Mouse (Mus musculus): Measurements from ENCODE around the gene Myog. TPM values are rescaled to one million over a fixed set of nuclear protein-coding genes. Genes with fewer than 3 reads are reported as not detected.

Gene Myog
- total RNA-seq, 1 experiment = 0.18 TPM

DNA sequence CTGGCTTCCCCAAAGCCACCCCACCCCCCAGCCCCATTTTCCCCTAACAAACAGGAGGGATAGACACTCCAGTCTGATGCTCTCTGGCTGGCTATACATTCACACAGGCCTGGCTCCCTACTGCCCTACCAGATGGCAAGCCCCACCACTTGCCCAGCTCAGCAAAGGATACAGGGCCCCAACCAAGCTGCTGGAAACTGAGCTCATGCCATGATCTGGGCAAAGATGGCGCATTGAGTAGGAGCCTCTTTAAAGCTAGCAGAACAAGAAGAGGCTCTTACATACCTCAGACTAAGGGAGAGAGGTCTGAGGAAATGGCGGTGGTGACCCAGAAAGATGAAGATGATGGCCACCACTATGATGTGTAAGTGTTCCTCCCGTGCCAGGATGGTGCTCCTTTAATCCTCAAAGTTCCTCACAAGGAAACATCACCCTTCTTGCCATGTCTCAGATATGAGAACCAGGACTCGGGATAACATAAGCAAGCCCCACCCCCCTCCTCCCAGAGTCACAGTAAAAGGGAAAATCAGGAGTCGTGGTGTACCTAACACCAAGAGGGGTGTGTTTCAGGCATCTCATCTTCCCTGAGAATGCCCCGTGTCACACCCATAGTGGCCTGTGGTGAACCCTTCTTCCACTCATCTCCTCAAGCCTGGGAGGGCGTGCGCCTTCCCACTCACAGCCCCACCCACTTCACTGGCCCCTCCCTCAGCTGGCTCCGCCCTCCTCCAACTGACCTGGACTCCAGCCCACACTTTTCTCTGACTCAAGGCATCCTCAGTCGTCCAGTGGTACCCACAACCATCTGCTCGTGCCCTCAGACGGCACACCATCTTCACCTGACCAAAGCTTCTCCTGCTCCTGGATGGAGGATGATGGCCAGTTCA, 46.4 kb downstream of the Myog start:
- H3K9me3 ChIP-seq (ENCODE audit: control insufficient read depth, insufficient read depth, low read depth, low read length) = no peaks in the 10 kb centered on the region
- no peak overlapping the region for H3K9ac ChIP-seq (ENCODE audit: insufficient read depth, low read depth, low read length, poor library complexity, severe bottlenecking)
- in situ Hi-C loops (cut with MboI; ENCODE audit: low sequenced_read_pairs in 2 of 2, unreplicated experiment in 2 of 2) = no loop called here
- no peak for DNase-seq (ENCODE audit: low read depth, low spot score)
- H3K36me3 ChIP-seq (ENCODE audit: control insufficient read depth, insufficient read depth, low read length, poor library complexity, severe bottlenecking) = no peaks in the 10 kb centered on the region; the same call in 1 of the 2 replicates
- no peak overlapping the region for H3K4me3 ChIP-seq (ENCODE audit: insufficient read depth in 1 of 2, low read depth in 1 of 2, low read length in 2 of 2, poor library complexity in 1 of 2, severe bottlenecking in 1 of 2)
- no peak overlapping the region for H3K27ac ChIP-seq (ENCODE audit: insufficient read depth, low read depth, low read length, poor library complexity, severe bottlenecking)
- TF ChIP-seq HCFC1 (IDR thresholded peaks at IDR 0.05; ENCODE audit: borderline replicate concordance, insufficient read depth, low read length) = no peak
- no peak for TF ChIP-seq ZNF384 (IDR thresholded peaks at IDR 0.05; ENCODE audit: low read depth, low read length)
- no peak for TF ChIP-seq CHD2 (IDR thresholded peaks at IDR 0.05; ENCODE audit: low read depth, low read length)
- no peak for TF ChIP-seq MAFK (IDR thresholded peaks at IDR 0.05; ENCODE audit: insufficient read depth, low read depth, low read length)
- no peak for TF ChIP-seq ZC3H11A (IDR thresholded peaks at IDR 0.05; ENCODE audit: borderline replicate concordance, low read depth, low read length)
- H3K4me1 ChIP-seq (ENCODE audit: control insufficient read depth in 2 of 2, insufficient read depth in 2 of 2, low read length in 2 of 2, poor library complexity in 1 of 2) = peaks cover 0 to 6% of the 10 kb centered on the region in 2 experiments; a peak in 1 of 4 replicates

- DNase-seq (ENCODE audit: low read depth, low spot score) = no peak
- Histone ChIP-seq H3K9me3 (ENCODE audit: control insufficient read depth, insufficient read depth, low read depth, low read length) (no peaks in the 10 kb centered on the region), H3K4me3 (ENCODE audit: insufficient read depth in 1 of 2, low read depth in 1 of 2, low read length in 2 of 2, poor library complexity in 1 of 2, severe bottlenecking in 1 of 2) (no peak overlapping the region), H3K27ac (ENCODE audit: insufficient read depth, low read depth, low read length, poor library complexity, severe bottlenecking) (no peak overlapping the region), H3K4me1 (ENCODE audit: control insufficient read depth in 2 of 2, insufficient read depth in 2 of 2, low read length in 2 of 2, poor library complexity in 1 of 2) (peaks cover 0 to 6% of the 10 kb centered on the region in 2 experiments; a peak in 1 of 4 replicates), H3K9ac (ENCODE audit: insufficient read depth, low read depth, low read length, poor library complexity, severe bottlenecking) (no peak overlapping the region), H3K36me3 (ENCODE audit: control insufficient read depth, insufficient read depth, low read length, poor library complexity, severe bottlenecking) (no peaks in the 10 kb centered on the region; the same call in 1 of the 2 replicates)
- no peak for TF ChIP-seq HCFC1 (IDR thresholded peaks at IDR 0.05; ENCODE audit: borderline replicate concordance, insufficient read depth, low read length)
- TF ChIP-seq ZNF384 (IDR thresholded peaks at IDR 0.05; ENCODE audit: low read depth, low read length) = no peak
- TF ChIP-seq ZC3H11A (IDR thresholded peaks at IDR 0.05; ENCODE audit: borderline replicate concordance, low read depth, low read length) = no peak
- TF ChIP-seq MAFK (IDR thresholded peaks at IDR 0.05; ENCODE audit: insufficient read depth, low read depth, low read length) = no peak
- TF ChIP-seq CHD2 (IDR thresholded peaks at IDR 0.05; ENCODE audit: low read depth, low read length) = no peak
- in situ Hi-C loops (cut with MboI; ENCODE audit: low sequenced_read_pairs in 2 of 2, unreplicated experiment in 2 of 2) = no loop called here
These were observed 47.3 kb downstream of the Myog start for GRCm38 (mm10) chr1:134336958-134337710.

GRCm38 (mm10) chr1:134339162-134339561, 49.4 kb downstream of the Myog start:
- H3K36me3 ChIP-seq (ENCODE audit: control insufficient read depth, insufficient read depth, low read length, poor library complexity, severe bottlenecking) = no peaks in the 10 kb centered on the region; the same call in 1 of the 2 replicates
- in situ Hi-C loops (cut with MboI; ENCODE audit: low sequenced_read_pairs in 2 of 2, unreplicated experiment in 2 of 2) = no loop called here
- peaks cover 0 to 7% of the 10 kb centered on the region in 2 experiments; a peak in 1 of 4 replicates for H3K4me1 ChIP-seq (ENCODE audit: control insufficient read depth in 2 of 2, insufficient read depth in 2 of 2, low read length in 2 of 2, poor library complexity in 1 of 2)
- no peak overlapping the region for H3K9ac ChIP-seq (ENCODE audit: insufficient read depth, low read depth, low read length, poor library complexity, severe bottlenecking)
- TF ChIP-seq CHD2 (IDR thresholded peaks at IDR 0.05; ENCODE audit: low read depth, low read length) (no peak), HCFC1 (IDR thresholded peaks at IDR 0.05; ENCODE audit: borderline replicate concordance, insufficient read depth, low read length) (no peak), ZNF384 (IDR thresholded peaks at IDR 0.05; ENCODE audit: low read depth, low read length) (no peak), MAFK (IDR thresholded peaks at IDR 0.05; ENCODE audit: insufficient read depth, low read depth, low read length) (no peak), ZC3H11A (IDR thresholded peaks at IDR 0.05; ENCODE audit: borderline replicate concordance, low read depth, low read length) (no peak)
- DNase-seq (ENCODE audit: low read depth, low spot score) = no peak
- H3K4me3 ChIP-seq (ENCODE audit: insufficient read depth in 1 of 2, low read depth in 1 of 2, low read length in 2 of 2, poor library complexity in 1 of 2, severe bottlenecking in 1 of 2) = no peak overlapping the region
- no peaks in the 10 kb centered on the region for H3K9me3 ChIP-seq (ENCODE audit: control insufficient read depth, insufficient read depth, low read depth, low read length)
- no peak overlapping the region for H3K27ac ChIP-seq (ENCODE audit: insufficient read depth, low read depth, low read length, poor library complexity, severe bottlenecking)

GRCm38 (mm10) chr1:134339757-134340619, 50.2 kb downstream of the Myog start:
- Histone ChIP-seq H3K9ac (ENCODE audit: insufficient read depth, low read depth, low read length, poor library complexity, severe bottlenecking) (peak overlapping the region; percentile 12; the same call in 1 of the 2 replicates), H3K4me1 (ENCODE audit: control insufficient read depth in 2 of 2, insufficient read depth in 2 of 2, low read length in 2 of 2, poor library complexity in 1 of 2) (peaks cover 0 to 7% of the 10 kb centered on the region in 2 experiments; a peak in 1 of 4 replicates), H3K36me3 (ENCODE audit: control insufficient read depth, insufficient read depth, low read length, poor library complexity, severe bottlenecking) (no peaks in the 10 kb centered on the region; the same call in 1 of the 2 replicates), H3K9me3 (ENCODE audit: control insufficient read depth, insufficient read depth, low read depth, low read length) (no peaks in the 10 kb centered on the region), H3K4me3 (ENCODE audit: insufficient read depth in 1 of 2, low read depth in 1 of 2, low read length in 2 of 2, poor library complexity in 1 of 2, severe bottlenecking in 1 of 2) (peak overlapping the region in 1 of 2 experiments; percentile 32; a peak in 1 of 4 replicates), H3K27ac (ENCODE audit: insufficient read depth, low read depth, low read length, poor library complexity, severe bottlenecking) (no peak overlapping the region)
- DNase-seq (ENCODE audit: low read depth, low spot score) = no peak
- TF ChIP-seq HCFC1 (IDR thresholded peaks at IDR 0.05; ENCODE audit: borderline replicate concordance, insufficient read depth, low read length) = no peak
- TF ChIP-seq ZNF384 (IDR thresholded peaks at IDR 0.05; ENCODE audit: low read depth, low read length) = no peak
- TF ChIP-seq ZC3H11A (IDR thresholded peaks at IDR 0.05; ENCODE audit: borderline replicate concordance, low read depth, low read length) = no peak
- no peak for TF ChIP-seq CHD2 (IDR thresholded peaks at IDR 0.05; ENCODE audit: low read depth, low read length)
- in situ Hi-C loops (cut with MboI; ENCODE audit: low sequenced_read_pairs in 2 of 2, unreplicated experiment in 2 of 2) = no loop called here

All from ES-E14 (cell line).